Mouse (Mus musculus) heart, postnatal 4 days (tissue): ENCODE results near the gene Nt5c3b. TPM values are rescaled to one million over a fixed set of nuclear protein-coding genes. Genes with fewer than 3 reads are reported as not detected.
A peak's percentile ranks its signal among the peaks of the same experiment; 100 is the strongest.

Experiments used
- DNase-seq: peaks from one replicate; pipeline ENCODE4 v3.0.0; 2021
- total RNA-seq, 2 experiments: library from RNA; stranded (reverse); gene quantifications; 2 replicates each; pipeline ENCODE4 v1.2.3; 2021

The Nt5c3b gene
- 10 to 100 TPM; 52.3 to 55.3 TPM for total RNA-seq

GRCm38 (mm10) chr11:100441797-100442196 lies at the start of gene Nt5c3b, which contains the start of gene Klhl10:
TSS of gene Nt5c3b (minus strand) at chr11:100441808.
TSS of gene Klhl10 (plus strand) at chr11:100441917.
- DNase-seq = no peak

GRCm38 (mm10) chr11:100490951-100491350 lies 49.3 kb upstream of the Nt5c3b start:
- no peak for DNase-seq

GRCm38 (mm10) chr11:100485801-100486538 lies 44.4 kb upstream of the Nt5c3b start:
- DNase-seq = peak; percentile 34

- no peak for DNase-seq
Observed at GRCm38 (mm10) chr11:100484461-100484860, 42.9 kb upstream of the Nt5c3b start.

- no peak for DNase-seq
Observed at GRCm38 (mm10) chr11:100479152-100479551, 37.5 kb upstream of the Nt5c3b start.

GRCm38 (mm10) chr11:100476281-100476680 lies 34.7 kb upstream of the Nt5c3b start:
- DNase-seq = no peak

- DNase-seq = no peak
Observed at GRCm38 (mm10) chr11:100472935-100473295, 31.3 kb upstream of the Nt5c3b start.

- peak; percentile 93 for DNase-seq
Observed at GRCm38 (mm10) chr11:100472197-100472934, 30.8 kb upstream of the Nt5c3b start, which contains the start of gene Klhl11. TSS of gene Klhl11 (minus strand) at chr11:100472741.

- no peak for DNase-seq
Observed at GRCm38 (mm10) chr11:100471352-100472196, 30.0 kb upstream of the Nt5c3b start.

- no peak for DNase-seq
Observed at GRCm38 (mm10) chr11:100465833-100466232, 24.2 kb upstream of the Nt5c3b start.

GRCm38 (mm10) chr11:100465229-100465792 lies 23.7 kb upstream of the Nt5c3b start:
- DNase-seq = no peak

- DNase-seq = no peak
Observed at GRCm38 (mm10) chr11:100462699-100463098, 21.1 kb upstream of the Nt5c3b start.

- DNase-seq = no peak
Observed at GRCm38 (mm10) chr11:100457711-100458110, 16.1 kb upstream of the Nt5c3b start.

GRCm38 (mm10) chr11:100457247-100457646 lies 15.6 kb upstream of the Nt5c3b start:
- no peak for DNase-seq

- no peak for DNase-seq
Observed at GRCm38 (mm10) chr11:100442625-100443024, 1.0 kb upstream of the Nt5c3b start.

GRCm38 (mm10) chr11:100440691-100441522 lies 701 bp downstream of the Nt5c3b start:
- DNase-seq = peak; percentile 88

GRCm38 (mm10) chr11:100437901-100438300 lies 3.7 kb downstream of the Nt5c3b start:
- no peak for DNase-seq

GRCm38 (mm10) chr11:100435678-100436246 lies 5.8 kb downstream of the Nt5c3b start:
- DNase-seq = no peak

GRCm38 (mm10) chr11:100432002-100432401 lies 9.6 kb downstream of the Nt5c3b start:
- no peak for DNase-seq

GRCm38 (mm10) chr11:100430052-100430451 lies 11.6 kb downstream of the Nt5c3b start:
- peak; percentile 42 for DNase-seq

GRCm38 (mm10) chr11:100428612-100429199 lies 12.9 kb downstream of the Nt5c3b start:
- peak; percentile 71 for DNase-seq
